In genomic region chr10:4751091-4751490, GRCm38 (mm10) we compare ENCODE assay signal across 6 mouse cellular contexts.
DNase-seq lines count a peak whose midpoint lies in the region; TF ChIP-seq lines count a peak whose summit lies in the region.
"Not testable (repeated sequence)": the region's sequence is repeated elsewhere in the genome, so short reads cannot be mapped to it uniquely, and the experiment has no call there.

No protein-coding gene starts in this region.

- H3K9ac ChIP-seq in MEL (ENCODE audit: control insufficient read depth, low read depth, low read length, poor library complexity, severe bottlenecking), result not testable (repeated sequence)

- H3K4me1 ChIP-seq in MEL (ENCODE audit: control insufficient read depth in 1 of 2, insufficient read depth in 2 of 2, low read length in 2 of 2), result not testable (repeated sequence)

- H3K27ac ChIP-seq in MEL (ENCODE audit: control insufficient read depth, low read depth, low read length), result not testable (repeated sequence)

- not testable (repeated sequence) for TF ChIP-seq CTCF in MEL (IDR thresholded peaks at IDR 0.05 in 2 of 3, conservative IDR thresholded peaks at IDR 0.05 in 1 of 3; ENCODE audit: control insufficient read depth in 1 of 3, insufficient read depth in 1 of 3, low read depth in 2 of 3, low read length in 3 of 3, poor library complexity in 1 of 3, severe bottlenecking in 1 of 3)

- H3K36me3 ChIP-seq in MEL (ENCODE audit: control insufficient read depth in 1 of 2, insufficient read depth in 2 of 2, low read length in 2 of 2), result not testable (repeated sequence)

- not testable (repeated sequence) for TF ChIP-seq RAD21 in MEL (IDR thresholded peaks at IDR 0.05; ENCODE audit: low read depth, low read length)

- peak; percentile 52 for DNase-seq in MEL (ENCODE audit: low read depth, low spot score)
- peak; percentile 22 for DNase-seq in adrenal gland, postnatal 10 days
- peak; percentile 46 for DNase-seq in embryo, embryonic 11 days
- DNase-seq in forelimb bud, embryonic 11.5 days (ENCODE audit: low read depth, low spot score), result peak; percentile 24
- peak; percentile 41 to 47 for DNase-seq in kidney, postnatal 4 days
- peak; percentile 12 for DNase-seq in mesoderm, embryonic 11.5 days (ENCODE audit: low read depth, low spot score)

- not testable (repeated sequence) for TF ChIP-seq EP300 in MEL (IDR thresholded peaks at IDR 0.05; ENCODE audit: low read depth in 1 of 2, low read length in 2 of 2)

- not testable (repeated sequence) for H3K4me3 ChIP-seq in MEL (ENCODE audit: control insufficient read depth in 1 of 2, insufficient read depth in 1 of 2, low read depth in 2 of 2, low read length in 2 of 2)

- H3K27me3 ChIP-seq in MEL (ENCODE audit: control insufficient read depth in 1 of 2, insufficient read depth in 2 of 2, low read length in 2 of 2), result not testable (repeated sequence)

- not testable (repeated sequence) for TF ChIP-seq POLR2A in MEL (IDR thresholded peaks at IDR 0.05; ENCODE audit: control insufficient read depth in 1 of 2, insufficient read depth in 1 of 2, low read depth in 1 of 2, low read length in 2 of 2, poor library complexity in 1 of 2)

- H3K9me3 ChIP-seq in MEL (replicated peaks; ENCODE audit: insufficient read depth, low read length), result not testable (repeated sequence)

- H3K79me2 ChIP-seq in MEL (ENCODE audit: control insufficient read depth, insufficient read depth, low read length, poor library complexity), result not testable (repeated sequence)
